ENCODE assay signal across 9 mouse cellular contexts in the genomic region with DNA sequence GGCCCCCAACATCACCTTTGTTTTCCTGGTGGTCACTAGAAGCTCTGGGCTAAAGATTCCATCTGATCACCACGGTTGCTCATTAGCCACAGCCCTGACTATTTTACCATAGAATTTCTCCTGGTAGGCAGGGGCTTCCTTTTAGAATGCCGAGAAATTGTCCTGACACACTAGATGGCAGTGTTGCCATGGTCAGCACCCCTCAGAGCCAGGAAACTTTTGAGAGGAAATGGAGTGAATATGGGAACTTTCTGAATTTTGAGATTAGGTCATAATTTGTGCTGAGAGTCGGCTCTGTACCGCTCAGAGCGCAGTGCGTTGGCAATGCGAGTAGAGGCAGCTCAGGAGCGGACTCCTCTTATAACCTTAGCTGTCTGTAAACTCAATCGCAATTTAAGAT.
DNase-seq lines count a peak whose midpoint lies in the region; ATAC-seq and TF ChIP-seq lines count a peak whose summit lies in the region.
"Had no signal": no experiment of that assay in that cellular context is flagged by ENCODE, and none has a peak within 500 bp of the region (broad histone marks: within the 10 kb centered on the region; RNA-seq: fewer than 3 reads in every experiment).

No protein-coding gene starts in this region.

- TF ChIP-seq POLR2A in heart, adult 2 months (IDR thresholded peaks at IDR 0.05; ENCODE audit: insufficient read depth, low read depth, low read length): no peak

- TF ChIP-seq EP300 in heart, adult 2 months (IDR thresholded peaks at IDR 0.05; ENCODE audit: insufficient read depth, low read depth, low read length): no peak

- 37% methylated on average over 9 of the region's 9 CpGs for WGBS in heart, adult 2 months
- 65% methylated on average over 9 of the region's 9 CpGs for WGBS in heart, embryonic 11.5 days (ENCODE audit: insufficient replicate concordance)
- 61% methylated on average over 9 of the region's 9 CpGs for WGBS in hindbrain, postnatal 0 days

- H3K4me2 ChIP-seq in heart, embryonic 11.5 days: no peak overlapping the region
- H3K4me2 ChIP-seq in hindbrain, postnatal 0 days (ENCODE audit: low read depth, low read length): no peak overlapping the region
- H3K4me2 ChIP-seq: neural tube, embryonic 13.5 days had no signal

- H3K9ac ChIP-seq in heart, adult 2 months (ENCODE audit: low read depth, low read length): no peak overlapping the region
- no peak overlapping the region for H3K9ac ChIP-seq in heart, embryonic 11.5 days (ENCODE audit: low read depth, low read length)
- no peak overlapping the region for H3K9ac ChIP-seq in hindbrain, postnatal 0 days (replicated peaks; ENCODE audit: low read length)
- H3K9ac ChIP-seq: neural tube, embryonic 13.5 days had no signal

- peak; percentile 73 for TF ChIP-seq CTCF in heart, adult 2 months (IDR thresholded peaks at IDR 0.05)
- TF ChIP-seq CTCF in hindbrain, postnatal 0 days (IDR thresholded peaks at IDR 0.05; ENCODE audit: low read depth): peak; percentile 85

- no peak overlapping the region for H3K27ac ChIP-seq in heart, adult 2 months
- H3K27ac ChIP-seq in heart, embryonic 11.5 days (ENCODE audit: low read depth, low read length): no peak overlapping the region
- no peak overlapping the region for H3K27ac ChIP-seq in hindbrain, postnatal 0 days
- H3K27ac ChIP-seq: neural tube, embryonic 13.5 days had no signal

- H3K27me3 ChIP-seq in heart, adult 2 months (ENCODE audit: control insufficient read depth, insufficient read depth, low read length): no peaks in the 10 kb centered on the region
- no peaks in the 10 kb centered on the region for H3K27me3 ChIP-seq in heart, embryonic 11.5 days (ENCODE audit: control insufficient read depth, insufficient read depth, low read length)
- H3K27me3 ChIP-seq in hindbrain, postnatal 0 days (ENCODE audit: insufficient read depth, low read length): no peaks in the 10 kb centered on the region
- H3K27me3 ChIP-seq: neural tube, embryonic 13.5 days had no signal

- ATAC-seq in heart, embryonic 11.5 days (replicated peaks; ENCODE audit: insufficient number of reproducible peaks, low FRiP score, low TSS enrichment): no peak
- no peak for ATAC-seq in hindbrain, postnatal 0 days

- no peaks in the 10 kb centered on the region for H3K4me1 ChIP-seq in heart, adult 2 months (ENCODE audit: control insufficient read depth, insufficient read depth, low read length)
- no peaks in the 10 kb centered on the region for H3K4me1 ChIP-seq in heart, embryonic 11.5 days (ENCODE audit: control insufficient read depth, insufficient read depth, low read length)
- no peaks in the 10 kb centered on the region for H3K4me1 ChIP-seq in hindbrain, postnatal 0 days (ENCODE audit: insufficient read depth, low read length)
- H3K4me1 ChIP-seq: neural tube, embryonic 13.5 days had no signal

- H3K36me3 ChIP-seq in heart, adult 2 months (ENCODE audit: control insufficient read depth, insufficient read depth, low read length): no peaks in the 10 kb centered on the region
- H3K36me3 ChIP-seq in heart, embryonic 11.5 days (ENCODE audit: control insufficient read depth, insufficient read depth, low read length): no peaks in the 10 kb centered on the region
- no peaks in the 10 kb centered on the region for H3K36me3 ChIP-seq in hindbrain, postnatal 0 days (ENCODE audit: insufficient read depth, low read length)

- intact Hi-C loops in heart, adult 2 months (cut with DNase I): loop anchor here (5.0 to 10.0 kb wide), 3 partner anchors 722 to 879 kb away; no protein-coding TSS in a partner anchor

- no peak for DNase-seq in heart, adult 2 months
- DNase-seq in urinary bladder, postnatal 14 days (ENCODE audit: low spot score): peak; percentile 12
- DNase-seq in urinary bladder, adult 18-20 months (ENCODE audit: low spot score in 2 of 2): no peak
- DNase-seq in hindbrain, postnatal 0 days (ENCODE audit: low spot score): peak; percentile 76
- peak; percentile 45 for DNase-seq in lung, postnatal 10 days
- DNase-seq in ovary, postnatal 36 days (ENCODE audit: low spot score): no peak
- DNase-seq in adrenal gland, adult 8-10 months: no peak

- no peak overlapping the region for H3K4me3 ChIP-seq in heart, adult 2 months
- H3K4me3 ChIP-seq in heart, embryonic 11.5 days (ENCODE audit: low read depth, low read length): no peak overlapping the region
- no peak overlapping the region for H3K4me3 ChIP-seq in hindbrain, postnatal 0 days (ENCODE audit: low read length)
- H3K4me3 ChIP-seq: neural tube, embryonic 13.5 days had no signal

- H3K9me3 ChIP-seq in heart, embryonic 11.5 days (replicated peaks; ENCODE audit: control insufficient read depth, low read length): no peaks in the 10 kb centered on the region
- no peaks in the 10 kb centered on the region for H3K9me3 ChIP-seq in hindbrain, postnatal 0 days (ENCODE audit: low read length)
- H3K9me3 ChIP-seq: neural tube, embryonic 13.5 days had no signal

- no peaks in the 10 kb centered on the region for H3K79me2 ChIP-seq in heart, adult 2 months (replicated peaks; ENCODE audit: control insufficient read depth, insufficient read depth, low read length)

Comparison
In these comparisons a context has a peak if more than half of its experiments do, and no peak if none do; other contexts are left out.
1. DNase-seq: peak in urinary bladder, postnatal 14 days (single experiment), hindbrain, postnatal 0 days (single experiment) and lung, postnatal 10 days (single experiment); none in heart, adult 2 months (0 of 2), urinary bladder, adult 18-20 months (0 of 2), ovary, postnatal 36 days (single experiment) and adrenal gland, adult 8-10 months (single experiment).